Mouse (Mus musculus) ES-Bruce4 (cell line): ENCODE results near the gene Htr1b.

Source experiments
- CTCF ChIP-seq: IDR thresholded peaks from one replicate; pipeline ENCODE4 v1.8.1; 2011; ENCODE audit warnings: low read depth, low read length
- EP300 ChIP-seq: IDR thresholded peaks from 2 replicates; pipeline ENCODE4 v1.6.1; 2011; ENCODE audit warnings: low read depth, low read length; ENCODE audit not compliant: insufficient read depth

- TF ChIP-seq EP300: no peak
- no peak for TF ChIP-seq CTCF
These were observed 43.1 kb upstream of the Htr1b start for GRCm38 (mm10) chr9:81676716-81677115.
